Mouse (Mus musculus) left cerebral cortex, adult 18-20 months (tissue): ENCODE data around the gene Mcemp1. TPM values are rescaled to one million over a fixed set of nuclear protein-coding genes. Genes with fewer than 3 reads are reported as not detected.

Source experiments
- DNase-seq, 2 experiments: peaks; one replicate each; pipeline ENCODE4 v3.0.0; 2021 to 2022; ENCODE audit warnings: low spot score in 2 of 2, mixed read lengths in 1 of 2
- total RNA-seq, 2 experiments: library from RNA; stranded (reverse); gene quantifications; 2 replicates each; pipeline ENCODE4 v1.2.3; 2021

Gene Mcemp1
- total RNA-seq, 2 experiments from 2014 or later, result 0.23 to 0.30 TPM

- peak; percentile 88 to 94 for DNase-seq
These were observed 6.5 kb downstream of the Mcemp1 start, which contains the start of gene Fcor for GRCm38 (mm10) chr8:3671980-3672491. Fcor (minus strand) TSS chr8:3672362.

- no peak for DNase-seq
These were observed 9.1 kb downstream of the Mcemp1 start for GRCm38 (mm10) chr8:3674671-3675070.

- peak; percentile 92 to 96 for DNase-seq
These were observed 10.8 kb downstream of the Mcemp1 start, which contains the start of gene Trappc5 for GRCm38 (mm10) chr8:3676131-3676992. Trappc5 (plus strand) TSS chr8:3676299.

- DNase-seq, result no peak
These were observed 11.5 kb downstream of the Mcemp1 start for GRCm38 (mm10) chr8:3676993-3677579.

GRCm38 (mm10) chr8:3678831-3679230 is 13.3 kb downstream of the Mcemp1 start:
- no peak for DNase-seq

GRCm38 (mm10) chr8:3679236-3679635 is 13.7 kb downstream of the Mcemp1 start:
- DNase-seq, result no peak

- no peak for DNase-seq
These were observed 14.1 kb downstream of the Mcemp1 start for GRCm38 (mm10) chr8:3679656-3680055.

- no peak for DNase-seq
These were observed 16.9 kb downstream of the Mcemp1 start for GRCm38 (mm10) chr8:3682435-3682834.

GRCm38 (mm10) chr8:3683408-3684176 is 18.0 kb downstream of the Mcemp1 start:
- DNase-seq, result no peak

GRCm38 (mm10) chr8:3684530-3684929 is 19.0 kb downstream of the Mcemp1 start:
- DNase-seq, result no peak

- no peak for DNase-seq
These were observed 19.9 kb downstream of the Mcemp1 start for GRCm38 (mm10) chr8:3685422-3685821.

- no peak for DNase-seq
These were observed 22.0 kb downstream of the Mcemp1 start for GRCm38 (mm10) chr8:3687537-3687936.

- DNase-seq, result no peak
These were observed 25.2 kb downstream of the Mcemp1 start for GRCm38 (mm10) chr8:3690774-3691173.

- no peak for DNase-seq
These were observed 28.6 kb downstream of the Mcemp1 start, which contains the start of gene Fcer2a for GRCm38 (mm10) chr8:3694121-3694520. Fcer2a (minus strand) TSS chr8:3694175.

GRCm38 (mm10) chr8:3701491-3701890 is 35.9 kb downstream of the Mcemp1 start:
- DNase-seq, result no peak

GRCm38 (mm10) chr8:3705711-3706110 is 40.2 kb downstream of the Mcemp1 start:
- peak; percentile 47 to 52 for DNase-seq

- no peak for DNase-seq
These were observed 42.1 kb downstream of the Mcemp1 start for GRCm38 (mm10) chr8:3707611-3708010.

- DNase-seq, result no peak
These were observed 44.8 kb downstream of the Mcemp1 start for GRCm38 (mm10) chr8:3710312-3710711.

- no peak for DNase-seq
These were observed 46.1 kb downstream of the Mcemp1 start for GRCm38 (mm10) chr8:3711646-3712045.

- DNase-seq, result no peak
These were observed 51.9 kb downstream of the Mcemp1 start for GRCm38 (mm10) chr8:3717321-3717954.

GRCm38 (mm10) chr8:3718559-3718958 is 53.0 kb downstream of the Mcemp1 start:
- peak; percentile 70 to 78 for DNase-seq
